Mouse (Mus musculus): Measurements from ENCODE around the gene Sox8. TPM values are rescaled to one million over a fixed set of nuclear protein-coding genes. Genes with fewer than 3 reads are reported as not detected.

Sox8 gene
- polyA plus RNA-seq, 1 experiment from 2014 or later = 24.0 TPM

GRCm38 (mm10) chr17:25541768-25542167, 28.7 kb downstream of the Sox8 start:
- no peaks in the 10 kb centered on the region for H3K27me3 ChIP-seq
- no peak overlapping the region for H3K9ac ChIP-seq (replicated peaks)
- peaks cover 16% of the 10 kb centered on the region for H3K4me1 ChIP-seq
- 95% methylated on average over 4 of the region's 4 CpGs for WGBS
- H3K36me3 ChIP-seq = no peaks in the 10 kb centered on the region
- H3K9me3 ChIP-seq = no peaks in the 10 kb centered on the region
- no peak overlapping the region for H3K4me3 ChIP-seq
- no peak overlapping the region for H3K4me2 ChIP-seq (replicated peaks)
- no peak for ATAC-seq (replicated peaks)
- no peak overlapping the region for H3K27ac ChIP-seq (replicated peaks)

- Histone ChIP-seq H3K27me3 (no peaks in the 10 kb centered on the region), H3K4me2 (replicated peaks) (no peak overlapping the region), H3K4me1 (peaks cover 16% of the 10 kb centered on the region), H3K27ac (replicated peaks) (no peak overlapping the region), H3K9ac (replicated peaks) (no peak overlapping the region), H3K4me3 (no peak overlapping the region), H3K9me3 (no peaks in the 10 kb centered on the region), H3K36me3 (no peaks in the 10 kb centered on the region)
- 78% methylated on average over 5 of the region's 5 CpGs for WGBS
- no peak for ATAC-seq (replicated peaks)
These were observed 29.8 kb downstream of the Sox8 start for GRCm38 (mm10) chr17:25540731-25541130.

- WGBS = 6% methylated on average over 27 of the region's 27 CpGs
- Histone ChIP-seq H3K9me3 (no peaks in the 10 kb centered on the region), H3K4me1 (peaks cover 16% of the 10 kb centered on the region), H3K36me3 (no peaks in the 10 kb centered on the region), H3K27me3 (no peaks in the 10 kb centered on the region), H3K27ac (replicated peaks) (peak overlapping the region; percentile 71), H3K4me3 (no peak overlapping the region), H3K9ac (replicated peaks) (0 out of 2 replicates have a peak overlapping the region, but pooled peaks have one; percentile 9), H3K4me2 (replicated peaks) (peak overlapping the region; percentile 21)
- peak; percentile 69 for ATAC-seq (replicated peaks)
These were observed 31.3 kb downstream of the Sox8 start for GRCm38 (mm10) chr17:25538945-25539875.

GRCm38 (mm10) chr17:25530357-25531022, 40.0 kb downstream of the Sox8 start:
- Histone ChIP-seq H3K27me3 (no peaks in the 10 kb centered on the region), H3K4me2 (replicated peaks) (no peak overlapping the region), H3K4me3 (no peak overlapping the region), H3K36me3 (no peaks in the 10 kb centered on the region), H3K9me3 (no peaks in the 10 kb centered on the region), H3K4me1 (0 out of 2 replicates have a peak, but pooled peaks cover 3% of the 10 kb centered on the region), H3K27ac (replicated peaks) (no peak overlapping the region), H3K9ac (replicated peaks) (no peak overlapping the region)
- 69% methylated on average over 8 of the region's 8 CpGs for WGBS
- no peak for ATAC-seq (replicated peaks)

GRCm38 (mm10) chr17:25522080-25522479, 48.4 kb downstream of the Sox8 start:
- Histone ChIP-seq H3K9me3 (no peaks in the 10 kb centered on the region), H3K27me3 (no peaks in the 10 kb centered on the region), H3K9ac (replicated peaks) (no peak overlapping the region), H3K36me3 (no peaks in the 10 kb centered on the region), H3K27ac (replicated peaks) (no peak overlapping the region), H3K4me2 (replicated peaks) (no peak overlapping the region), H3K4me1 (peaks cover 18% of the 10 kb centered on the region), H3K4me3 (no peak overlapping the region)
- ATAC-seq (replicated peaks) = no peak
- WGBS = 92% methylated on average over 12 of the region's 12 CpGs

- 0 out of 2 replicates have a peak overlapping the region, but pooled peaks have one; percentile 17 for H3K27ac ChIP-seq (replicated peaks)
- peaks cover 15% of the 10 kb centered on the region for H3K4me1 ChIP-seq
- no peaks in the 10 kb centered on the region for H3K36me3 ChIP-seq
- no peaks in the 10 kb centered on the region for H3K9me3 ChIP-seq
- H3K4me2 ChIP-seq (replicated peaks) = no peak overlapping the region
- H3K4me3 ChIP-seq = no peak overlapping the region
- 42% methylated on average over 9 of the region's 9 CpGs for WGBS
- ATAC-seq (replicated peaks) = no peak; the same call in 1 of the 2 replicates
- no peak overlapping the region for H3K9ac ChIP-seq (replicated peaks)
- H3K27me3 ChIP-seq = no peaks in the 10 kb centered on the region
These were observed 50.0 kb downstream of the Sox8 start for GRCm38 (mm10) chr17:25520492-25520891.

- no peak overlapping the region for H3K4me3 ChIP-seq
- 0 out of 2 replicates have a peak overlapping the region, but pooled peaks have one; percentile 1 for H3K27ac ChIP-seq (replicated peaks)
- H3K4me1 ChIP-seq = peaks cover 15% of the 10 kb centered on the region
- no peaks in the 10 kb centered on the region for H3K27me3 ChIP-seq
- H3K36me3 ChIP-seq = no peaks in the 10 kb centered on the region
- ATAC-seq (replicated peaks) = no peak
- H3K9ac ChIP-seq (replicated peaks) = no peak overlapping the region
- H3K9me3 ChIP-seq = no peaks in the 10 kb centered on the region
- H3K4me2 ChIP-seq (replicated peaks) = no peak overlapping the region
- 53% methylated on average over 5 of the region's 5 CpGs for WGBS
These were observed 51.0 kb downstream of the Sox8 start for GRCm38 (mm10) chr17:25519511-25519910.

- Histone ChIP-seq H3K36me3 (no peaks in the 10 kb centered on the region), H3K27me3 (no peaks in the 10 kb centered on the region), H3K9me3 (no peaks in the 10 kb centered on the region), H3K27ac (replicated peaks) (peak overlapping the region; percentile 13), H3K9ac (replicated peaks) (no peak overlapping the region), H3K4me1 (peaks cover 15% of the 10 kb centered on the region), H3K4me3 (no peak overlapping the region), H3K4me2 (replicated peaks) (no peak overlapping the region)
- WGBS = 38% methylated on average over 17 of the region's 17 CpGs
- peak; percentile 84 for ATAC-seq (replicated peaks)
These were observed 52.3 kb downstream of the Sox8 start for GRCm38 (mm10) chr17:25518144-25518543.

GRCm38 (mm10) chr17:25516315-25516714, 54.2 kb downstream of the Sox8 start:
- Histone ChIP-seq H3K9me3 (no peaks in the 10 kb centered on the region), H3K27me3 (no peaks in the 10 kb centered on the region), H3K4me1 (peaks cover 15% of the 10 kb centered on the region), H3K36me3 (no peaks in the 10 kb centered on the region), H3K9ac (replicated peaks) (no peak overlapping the region), H3K4me2 (replicated peaks) (no peak overlapping the region), H3K27ac (replicated peaks) (no peak overlapping the region), H3K4me3 (no peak overlapping the region)
- ATAC-seq (replicated peaks) = no peak
- WGBS = 52% methylated on average over 5 of the region's 5 CpGs

Other genes with a start within 250 kb of the Sox8 start
- not detected in 2 replicates for gene Tpsab1, start 225.1 kb downstream of the Sox8 start, polyA plus RNA-seq (2015; fragmentation: Nextera tagmentation; extraction: Ambion mirVana)
- gene Tpsb2, start 204.4 kb downstream of the Sox8 start, polyA plus RNA-seq (2015; fragmentation: Nextera tagmentation; extraction: Ambion mirVana) = not detected in 2 replicates
- 0.77 and 0.94 TPM in 2 replicates for gene Tpsg1, start 201.4 kb downstream of the Sox8 start, polyA plus RNA-seq (2015; fragmentation: Nextera tagmentation; extraction: Ambion mirVana)
- gene Cacna1h, start 136.9 kb downstream of the Sox8 start, polyA plus RNA-seq (2015; fragmentation: Nextera tagmentation; extraction: Ambion mirVana) = 13.8 and 15.8 TPM in 2 replicates
- 1.00 and 1.9 TPM in 2 replicates for gene Tekt4, start 116.1 kb downstream of the Sox8 start, polyA plus RNA-seq (2015; fragmentation: Nextera tagmentation; extraction: Ambion mirVana)
- gene Sstr5, start 73.4 kb downstream of the Sox8 start, polyA plus RNA-seq (2015; fragmentation: Nextera tagmentation; extraction: Ambion mirVana) = 0.11 and 0.29 TPM in 2 replicates
- gene Lmf1, start 8.4 kb upstream of the Sox8 start, polyA plus RNA-seq (2015; fragmentation: Nextera tagmentation; extraction: Ambion mirVana) = 17.0 and 18.1 TPM in 2 replicates
- 1.6 and 1.7 TPM in 2 replicates for gene Gng13, start 146.5 kb upstream of the Sox8 start, polyA plus RNA-seq (2015; fragmentation: Nextera tagmentation; extraction: Ambion mirVana)
- 14.5 and 14.8 TPM in 2 replicates for gene Chtf18, start 156.7 kb upstream of the Sox8 start, polyA plus RNA-seq (2015; fragmentation: Nextera tagmentation; extraction: Ambion mirVana)
- gene Rpusd1, start 157.0 kb upstream of the Sox8 start, polyA plus RNA-seq (2015; fragmentation: Nextera tagmentation; extraction: Ambion mirVana) = 24.2 and 26.3 TPM in 2 replicates
- not detected in 2 replicates for gene Mslnl, start 165.4 kb upstream of the Sox8 start, polyA plus RNA-seq (2015; fragmentation: Nextera tagmentation; extraction: Ambion mirVana)
- 0.31 and 0.72 TPM in 2 replicates for gene Msln, start 183.7 kb upstream of the Sox8 start, polyA plus RNA-seq (2015; fragmentation: Nextera tagmentation; extraction: Ambion mirVana)
- 30.9 and 31.2 TPM in 2 replicates for gene Narfl, start 203.1 kb upstream of the Sox8 start, polyA plus RNA-seq (2015; fragmentation: Nextera tagmentation; extraction: Ambion mirVana)
- gene Haghl, start 215.0 kb upstream of the Sox8 start, polyA plus RNA-seq (2015; fragmentation: Nextera tagmentation; extraction: Ambion mirVana) = 115 and 121 TPM in 2 replicates
- gene Ccdc78, start 215.9 kb upstream of the Sox8 start, polyA plus RNA-seq (2015; fragmentation: Nextera tagmentation; extraction: Ambion mirVana) = 0.17 and 0.26 TPM in 2 replicates
- 71.4 and 84.2 TPM in 2 replicates for gene Fam173a, start 222.2 kb upstream of the Sox8 start, polyA plus RNA-seq (2015; fragmentation: Nextera tagmentation; extraction: Ambion mirVana)
- not detected in 2 replicates for gene AC134908.4, start 225.0 kb upstream of the Sox8 start, polyA plus RNA-seq (2015; fragmentation: Nextera tagmentation; extraction: Ambion mirVana)
- 31.4 and 37.3 TPM in 2 replicates for gene Metrn, start 226.4 kb upstream of the Sox8 start, polyA plus RNA-seq (2015; fragmentation: Nextera tagmentation; extraction: Ambion mirVana)
- gene Fbxl16, start 238.4 kb upstream of the Sox8 start, polyA plus RNA-seq (2015; fragmentation: Nextera tagmentation; extraction: Ambion mirVana) = 33.2 and 35.3 TPM in 2 replicates

Data from forebrain, embryonic 15.5 days (tissue).